Mouse (Mus musculus) embryo, embryonic 10 days (tissue): ENCODE measurements around the gene Limch1.

Experiments used
- DNase-seq: peaks from one replicate; pipeline ENCODE4 v3.0.0-alpha.2; 2015; ENCODE audit warnings: low spot score

Limch1 gene

DNA sequence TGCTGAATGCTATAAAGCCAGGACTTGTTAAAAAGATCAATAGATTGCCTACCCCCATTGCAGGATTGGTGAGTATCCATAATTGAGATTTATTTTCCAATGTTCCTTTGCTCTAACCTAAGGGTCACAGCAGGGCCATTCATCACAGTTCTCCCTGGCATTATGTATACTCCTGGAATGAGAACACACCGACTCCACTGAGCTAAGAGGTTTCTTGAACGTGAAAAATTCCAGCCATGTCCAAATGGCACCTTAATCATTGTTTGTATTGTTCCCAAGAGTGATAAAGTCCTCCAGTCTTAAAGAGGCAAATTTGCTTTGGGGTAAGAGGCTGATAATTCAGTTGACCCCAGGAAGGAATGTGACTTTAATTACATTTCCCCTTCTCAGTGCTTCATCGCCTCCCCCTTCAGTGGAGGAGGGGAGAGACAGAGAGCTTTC, 136.3 kb downstream of the Limch1 start:
- peak; percentile 69 for DNase-seq

- DNase-seq = no peak
These were observed 137.1 kb downstream of the Limch1 start for GRCm38 (mm10) chr5:66882718-66883117.

- no peak for DNase-seq
These were observed 138.9 kb downstream of the Limch1 start for GRCm38 (mm10) chr5:66884505-66884904.

DNA sequence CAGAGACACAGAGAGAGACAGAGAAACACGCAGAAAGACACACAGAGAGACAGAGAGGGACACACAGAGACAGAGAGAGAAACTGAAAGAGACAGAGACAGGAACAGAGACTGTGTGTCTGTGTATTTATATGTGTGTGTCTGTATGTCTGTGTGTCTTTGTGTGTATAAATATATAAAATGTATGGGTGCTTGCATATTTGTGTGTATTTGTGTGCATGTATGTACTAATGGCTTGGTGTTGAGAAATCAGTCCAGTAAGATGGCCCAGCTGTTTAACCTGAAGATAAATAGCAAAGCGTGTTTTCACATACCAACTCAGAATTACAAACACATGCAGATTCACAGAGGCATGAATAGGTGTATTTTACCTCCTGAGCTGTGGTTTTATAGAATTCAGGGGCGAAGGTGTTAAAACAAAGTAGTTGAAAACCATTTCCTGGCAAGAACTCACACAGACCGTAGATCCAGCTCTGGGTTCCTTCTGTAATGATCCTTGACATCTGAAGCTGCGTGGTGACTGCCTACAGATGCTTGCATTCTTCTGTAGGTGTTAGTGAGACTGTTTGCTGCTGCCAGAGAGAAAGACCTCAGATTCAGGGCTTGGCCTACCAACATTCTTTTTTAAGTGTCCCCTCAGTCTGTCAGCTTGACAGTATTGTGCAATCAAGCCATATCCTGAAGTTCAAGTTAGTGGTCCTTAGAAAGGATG, 140.9 kb downstream of the Limch1 start:
- no peak for DNase-seq

- no peak for DNase-seq
These were observed 142.4 kb downstream of the Limch1 start for GRCm38 (mm10) chr5:66888061-66888460.

GRCm38 (mm10) chr5:66889337-66889736, 143.7 kb downstream of the Limch1 start:
- no peak for DNase-seq

DNA sequence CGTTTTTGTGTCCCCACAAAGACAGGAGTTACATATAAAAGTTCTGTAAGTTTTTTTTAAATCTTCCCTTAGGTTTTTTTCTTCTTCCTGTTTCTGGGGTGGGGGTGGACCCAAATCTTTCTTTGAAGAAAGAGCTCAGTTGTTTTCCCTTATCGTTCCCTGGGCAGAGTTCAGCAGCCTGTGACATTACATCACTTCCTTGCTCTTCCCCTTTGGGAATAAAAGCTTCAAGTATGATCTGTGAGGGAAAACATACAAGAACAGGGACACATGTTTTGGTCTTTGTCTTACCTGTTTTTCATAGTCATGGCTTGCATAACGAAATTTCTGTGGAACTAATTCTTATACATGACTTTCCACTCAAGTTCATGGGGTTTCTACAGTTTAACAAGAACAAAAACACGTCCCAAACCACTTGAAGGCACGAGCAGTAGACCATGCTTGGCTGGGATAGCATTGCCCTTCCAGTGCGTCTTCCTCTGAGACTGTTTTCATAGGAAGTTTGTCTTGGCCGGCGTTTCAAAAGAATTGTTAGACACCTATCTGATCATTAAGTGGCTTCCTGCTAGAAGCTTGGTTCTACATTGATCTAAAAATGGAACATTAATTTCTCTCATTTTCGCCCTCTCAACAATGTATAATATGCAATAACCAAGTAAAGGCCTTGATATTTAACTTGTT, 150.0 kb downstream of the Limch1 start:
- no peak for DNase-seq

DNA sequence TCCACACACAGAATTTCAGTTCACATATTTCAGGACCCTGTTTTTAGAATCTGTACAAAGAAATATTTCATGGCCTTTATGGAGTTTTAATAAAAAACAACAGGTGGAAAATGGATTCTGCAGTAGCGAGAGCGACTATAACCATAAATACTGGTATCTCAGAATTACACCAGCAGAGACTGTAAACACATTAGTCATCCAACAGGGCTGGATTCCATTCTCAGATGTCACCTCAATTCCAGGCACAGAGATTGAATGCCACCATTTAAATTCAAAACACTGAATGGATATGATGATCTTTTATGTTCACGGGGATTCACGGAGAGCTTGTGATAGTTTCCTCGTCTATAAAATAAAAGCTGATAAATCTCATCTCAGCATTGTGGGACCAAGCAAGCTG, 152.0 kb downstream of the Limch1 start:
- DNase-seq = no peak

- no peak for DNase-seq
These were observed 152.6 kb downstream of the Limch1 start for GRCm38 (mm10) chr5:66898252-66898651.

DNA sequence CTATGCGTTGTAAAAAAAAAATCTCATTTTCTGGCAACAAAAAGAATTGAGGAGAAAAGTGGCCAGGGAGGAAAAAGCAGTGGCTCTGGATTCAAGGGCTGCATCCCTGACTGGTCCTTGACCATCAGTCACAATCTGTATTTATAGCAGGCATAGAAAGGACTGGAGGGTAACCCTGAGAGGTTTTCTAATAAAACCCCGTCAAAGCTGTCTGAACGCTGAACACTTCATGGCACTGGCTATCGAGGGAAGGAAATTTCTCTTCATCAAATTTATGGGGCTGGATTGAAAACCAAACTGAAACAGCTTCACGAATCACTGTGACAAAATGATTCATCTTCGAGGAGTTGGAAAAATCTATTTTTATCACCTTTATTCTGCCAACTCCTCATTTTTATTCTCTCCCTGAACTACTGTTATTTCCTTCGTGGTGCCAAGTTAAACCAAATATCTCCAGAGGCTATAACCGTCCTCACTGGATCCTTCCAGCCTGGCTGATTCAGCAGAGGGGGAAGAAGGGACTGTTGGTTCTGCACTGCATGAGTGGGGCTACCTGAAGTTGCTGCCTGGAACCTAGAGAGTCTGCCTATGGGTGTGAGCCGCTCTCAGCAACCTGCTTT, 153.3 kb downstream of the Limch1 start:
- no peak for DNase-seq

DNA sequence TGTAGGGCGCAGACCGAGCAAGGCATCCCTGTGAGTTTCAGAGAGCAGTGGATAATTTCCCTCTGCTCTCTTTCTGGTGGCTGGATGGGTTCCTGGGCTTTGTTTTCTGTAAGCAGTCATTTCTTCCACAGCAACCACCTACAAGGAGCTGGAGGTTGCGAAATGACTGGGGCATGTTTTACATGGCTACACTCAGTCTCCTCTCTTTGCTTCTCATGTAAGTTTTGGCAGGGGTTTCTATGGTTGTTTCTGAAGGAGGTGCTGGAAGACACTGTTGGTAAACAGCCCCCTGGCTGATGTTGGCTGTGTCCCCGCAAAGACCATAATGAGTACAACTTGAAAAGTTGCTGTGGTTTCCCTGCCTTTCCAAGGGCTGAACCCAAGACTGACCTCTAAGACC, 155.5 kb downstream of the Limch1 start:
- DNase-seq = no peak

- DNase-seq = no peak
These were observed 159.2 kb downstream of the Limch1 start for GRCm38 (mm10) chr5:66904835-66905234.

DNA sequence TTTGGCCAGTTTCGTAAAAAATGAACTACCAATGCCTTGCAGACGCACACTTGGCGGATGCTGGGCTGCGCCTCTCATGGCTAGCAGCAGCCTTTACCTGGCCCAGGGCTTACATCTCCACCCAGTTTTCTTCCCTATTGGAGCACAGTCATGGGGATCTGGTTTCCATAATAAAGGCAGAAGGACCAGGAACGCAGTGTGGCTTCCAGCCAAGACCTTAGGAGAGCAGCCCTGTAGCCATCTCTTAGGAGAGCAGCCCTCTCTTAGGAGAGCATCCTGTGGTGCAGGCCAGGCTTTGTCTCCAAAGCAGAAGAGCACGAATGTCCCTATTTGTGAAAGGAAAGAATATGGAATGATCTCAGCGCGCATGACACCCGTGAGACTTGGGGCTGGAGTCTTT, 163.3 kb downstream of the Limch1 start:
- DNase-seq = no peak

GRCm38 (mm10) chr5:66909962-66910361, 164.3 kb downstream of the Limch1 start:
- peak; percentile 33 for DNase-seq

DNA sequence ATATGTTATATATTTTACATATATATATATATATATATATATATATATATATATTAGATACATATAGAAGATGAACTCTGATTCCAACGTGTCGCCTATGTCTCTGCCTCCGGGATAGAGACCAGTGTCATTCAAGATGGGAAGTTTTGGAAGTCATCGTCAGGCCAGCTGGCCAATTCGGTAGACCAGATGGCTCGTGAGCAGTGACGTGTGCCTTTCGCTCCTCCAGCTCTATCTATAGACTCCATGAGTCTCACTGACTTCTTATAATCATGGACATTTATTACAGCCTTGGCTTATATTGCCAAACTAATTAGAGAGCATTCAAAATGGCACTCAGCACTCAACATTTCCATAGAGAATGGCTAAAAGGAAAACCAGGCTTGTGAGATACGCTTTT, 165.0 kb downstream of the Limch1 start:
- no peak for DNase-seq

DNA sequence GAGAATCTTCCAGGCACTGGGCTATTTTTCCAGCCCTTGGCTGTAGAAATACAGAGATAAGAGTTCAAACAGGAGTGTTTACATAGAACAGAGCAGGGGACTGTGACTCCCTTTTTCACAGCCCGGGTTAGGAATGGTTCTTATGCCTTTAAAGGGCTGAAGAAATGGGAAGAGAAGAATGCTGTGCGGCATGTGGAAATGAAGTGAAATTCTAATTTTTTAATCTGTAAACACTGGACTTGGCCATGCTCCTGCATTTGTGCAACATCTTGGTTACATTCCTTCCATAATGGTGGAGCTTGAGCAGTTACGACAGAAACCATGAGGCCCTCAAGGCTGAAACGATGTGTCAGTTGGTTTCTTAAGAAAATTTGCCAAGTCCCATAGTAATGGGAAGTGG, 165.4 kb downstream of the Limch1 start:
- DNase-seq = no peak

DNA sequence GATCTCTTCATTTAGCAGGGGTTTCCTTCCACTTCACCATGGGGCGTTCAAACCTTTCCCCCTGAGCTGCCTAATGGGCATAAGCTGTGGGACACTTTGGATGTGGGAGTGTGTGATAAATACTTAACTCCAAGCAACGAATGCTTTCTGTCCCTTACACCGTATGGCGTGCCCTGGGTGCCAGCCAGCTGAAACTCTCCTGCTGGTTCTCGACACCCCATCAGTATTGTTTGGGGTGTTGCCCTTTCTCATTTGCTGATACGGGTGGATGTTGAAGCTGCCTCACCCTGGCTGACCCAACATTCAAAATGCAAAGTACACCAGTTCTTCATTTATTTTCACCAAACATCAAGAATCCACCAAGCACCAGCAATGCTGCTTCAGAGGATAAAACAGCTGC, 168.2 kb downstream of the Limch1 start:
- DNase-seq = no peak

- no peak for DNase-seq
These were observed 172.0 kb downstream of the Limch1 start for GRCm38 (mm10) chr5:66917353-66918315.

DNA sequence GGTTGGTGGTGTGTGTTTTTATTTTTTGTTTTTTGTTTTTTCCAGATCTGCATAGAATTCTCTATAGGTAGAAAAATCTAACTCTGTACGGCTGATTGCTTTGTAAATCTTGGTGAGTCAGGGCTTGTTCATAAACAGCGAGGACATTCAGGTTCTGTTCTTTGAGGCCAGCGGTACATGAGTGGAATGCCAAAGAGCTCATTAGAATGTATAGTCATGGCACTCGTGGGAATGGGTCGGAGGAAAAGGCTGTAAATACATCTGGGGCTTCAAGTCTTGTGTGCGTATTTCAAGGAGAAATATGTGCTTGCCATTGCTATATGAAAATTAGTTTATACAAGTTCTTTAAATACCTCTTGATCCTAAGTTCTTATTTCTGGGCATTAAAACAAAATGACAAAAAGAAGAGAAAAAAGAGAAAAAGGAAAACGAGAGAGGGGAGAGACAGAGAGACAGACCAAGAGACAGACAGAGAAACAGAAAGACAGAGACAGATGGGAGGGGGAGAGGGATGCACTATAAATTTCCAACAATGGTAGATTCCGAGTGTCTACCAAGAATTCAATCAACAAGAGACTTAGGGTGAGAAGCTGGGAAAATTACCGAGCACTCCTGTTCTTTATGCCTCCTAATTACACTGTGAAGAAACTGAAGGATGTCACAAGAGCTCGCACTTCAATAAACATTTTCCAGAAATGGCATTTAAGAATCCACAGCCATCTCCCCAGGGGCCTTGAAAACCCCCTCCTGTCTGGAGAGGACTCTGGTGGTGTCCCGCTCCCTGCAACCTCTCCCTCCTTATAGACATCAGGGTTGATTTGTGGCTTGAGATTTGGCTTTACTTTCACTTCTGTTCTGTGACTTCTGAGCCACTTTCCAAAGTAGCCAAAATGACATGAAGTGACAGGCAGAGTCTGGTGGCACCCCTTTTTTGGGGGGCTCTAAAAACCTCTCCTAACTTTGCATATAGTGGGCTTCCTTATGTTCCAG, 173.0 kb downstream of the Limch1 start:
- DNase-seq = peak; percentile 24

DNA sequence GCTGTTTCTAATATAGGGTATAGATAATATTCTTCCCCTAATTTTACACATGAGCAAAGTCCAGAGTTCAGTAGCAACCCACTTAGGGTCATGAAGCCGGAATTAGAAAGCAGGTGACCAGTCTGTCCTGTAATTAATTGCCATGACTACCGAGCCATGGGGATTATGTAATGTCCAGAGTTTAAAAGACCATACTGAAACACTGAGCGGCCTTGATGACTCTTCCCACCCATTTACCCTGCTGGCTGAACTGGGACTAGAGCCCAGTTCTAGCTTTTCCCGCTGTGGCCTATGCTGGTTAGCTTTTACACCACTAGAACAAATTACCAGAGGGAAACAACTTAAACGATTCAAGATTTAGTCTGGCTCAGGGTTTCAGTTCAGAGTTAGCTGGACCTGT, 177.0 kb downstream of the Limch1 start:
- DNase-seq = no peak

GRCm38 (mm10) chr5:66929291-66929690, 183.7 kb downstream of the Limch1 start:
- no peak for DNase-seq
